8 mouse cellular contexts compared by ENCODE assay signal in the genomic region with DNA sequence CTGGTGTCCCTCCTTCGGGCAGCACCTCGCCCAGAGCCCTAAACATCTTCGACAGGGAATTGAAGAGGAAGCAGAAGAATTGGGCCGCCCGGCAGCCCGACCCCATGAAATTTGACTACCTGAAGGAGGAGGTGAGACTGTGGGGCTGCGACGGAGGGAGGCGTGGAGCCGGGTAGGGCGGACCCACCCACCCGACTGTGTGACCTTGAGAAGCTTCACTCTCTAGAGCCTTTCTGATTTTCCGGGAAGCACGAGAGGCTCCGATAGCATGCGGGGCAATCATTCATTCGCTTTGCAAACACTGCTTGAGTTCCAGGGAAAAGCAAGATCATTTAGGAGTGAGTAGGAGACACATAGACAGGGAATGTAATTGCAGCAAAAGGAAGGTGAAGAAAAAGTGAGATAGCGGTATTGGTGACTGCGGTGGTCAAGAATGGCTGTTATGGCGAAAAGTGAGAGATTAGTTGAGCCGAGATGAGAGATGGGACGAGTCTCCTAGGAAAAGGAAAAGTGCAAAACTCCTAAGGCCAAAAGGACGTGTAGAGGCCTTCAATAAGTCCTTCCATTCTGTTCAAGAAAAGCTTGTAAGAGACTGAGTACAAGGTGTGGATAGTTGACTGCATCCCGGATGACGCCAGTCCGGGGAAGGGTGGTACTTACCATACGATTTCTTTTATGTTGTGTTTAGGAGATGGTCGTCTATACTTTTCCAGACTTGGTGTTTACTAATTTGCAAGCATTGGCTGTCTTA. TPM values are rescaled to one million over a fixed set of nuclear protein-coding genes. Genes with fewer than 3 reads are reported as not detected.
DNase-seq lines count a peak whose midpoint lies in the region; ATAC-seq and TF ChIP-seq lines count a peak whose summit lies in the region.

No protein-coding gene starts in this region.

- peaks cover 2% of the 10 kb centered on the region; the same call in 1 of the 2 replicates for H3K4me1 ChIP-seq in cortical plate, adult 2 months (ENCODE audit: control insufficient read depth, insufficient read depth, low read length)
- peaks cover 27% of the 10 kb centered on the region for H3K4me1 ChIP-seq in hindbrain, embryonic 15.5 days (replicated peaks)
- H3K4me1 ChIP-seq in midbrain, embryonic 10.5 days = peaks cover 23% of the 10 kb centered on the region

- peaks cover 68% of the 10 kb centered on the region for H3K79me2 ChIP-seq in C2C12 (ENCODE audit: control insufficient read depth, insufficient read depth)

- no peaks in the 10 kb centered on the region for H3K27me3 ChIP-seq in C2C12 (ENCODE audit: control insufficient read depth, insufficient read depth, insufficient read length)
- H3K27me3 ChIP-seq in hindbrain, embryonic 15.5 days = no peaks in the 10 kb centered on the region
- H3K27me3 ChIP-seq in midbrain, embryonic 10.5 days (ENCODE audit: low read depth, poor library complexity, severe bottlenecking) = no peaks in the 10 kb centered on the region

- DNase-seq in frontal cortex, postnatal 14 days (ENCODE audit: low spot score in 2 of 2) = no peak
- no peak for DNase-seq in midbrain, embryonic 10.5 days (ENCODE audit: low spot score)
- no peak for DNase-seq in testis, postnatal 14 days (ENCODE audit: low spot score)
- DNase-seq in gastrocnemius, postnatal 4 days (ENCODE audit: low spot score in 2 of 2) = no peak

- ATAC-seq in frontal cortex, adult (ENCODE audit: low TSS enrichment) = peak; percentile 76
- ATAC-seq in hindbrain, embryonic 15.5 days (ENCODE audit: low FRiP score, low read depth) = peak; percentile 88

- H3K79me3 ChIP-seq in C2C12 (ENCODE audit: low read depth) = peaks cover 49% of the 10 kb centered on the region

- peak overlapping the region; percentile 75 for H3ac ChIP-seq in C2C12 (ENCODE audit: control insufficient read depth, insufficient read length, low read depth)

- TF ChIP-seq CTCF in C2C12 (IDR thresholded peaks at IDR 0.05; ENCODE audit: control insufficient read depth, insufficient read depth, insufficient read length) = no peak
- TF ChIP-seq CTCF in cortical plate, adult 2 months (IDR thresholded peaks at IDR 0.05; ENCODE audit: extremely low read depth, insufficient read depth, low read length) = no peak

- H3K9ac ChIP-seq in hindbrain, embryonic 15.5 days = peak overlapping the region; percentile 68

- H3K27ac ChIP-seq in cortical plate, adult 2 months (ENCODE audit: insufficient read depth, low read length) = peak overlapping the region; percentile 11; the same call in 1 of the 2 replicates
- H3K27ac ChIP-seq in hindbrain, embryonic 15.5 days (replicated peaks) = peak overlapping the region; percentile 76
- peak overlapping the region; percentile 89 for H3K27ac ChIP-seq in midbrain, embryonic 10.5 days (replicated peaks)

- H3K36me3 ChIP-seq in C2C12 (ENCODE audit: control insufficient read depth, insufficient read depth) = peaks cover 32% of the 10 kb centered on the region
- peaks cover 19% of the 10 kb centered on the region for H3K36me3 ChIP-seq in hindbrain, embryonic 15.5 days
- H3K36me3 ChIP-seq in midbrain, embryonic 10.5 days = peaks cover 32% of the 10 kb centered on the region

- H3K9me3 ChIP-seq in hindbrain, embryonic 15.5 days = no peaks in the 10 kb centered on the region
- no peaks in the 10 kb centered on the region for H3K9me3 ChIP-seq in midbrain, embryonic 10.5 days (replicated peaks)

- TF ChIP-seq POLR2A in cortical plate, adult 2 months (IDR thresholded peaks at IDR 0.05; ENCODE audit: extremely low read depth, insufficient read depth, low read length) = no peak

- WGBS in hindbrain, embryonic 15.5 days = 8% methylated on average over 28 of the region's 28 CpGs
- 7% methylated on average over 28 of the region's 28 CpGs for WGBS in midbrain, embryonic 10.5 days

- peak overlapping the region; percentile 91 for H3K4me2 ChIP-seq in hindbrain, embryonic 15.5 days

- H3K4me3 ChIP-seq in C2C12 (ENCODE audit: insufficient read depth, poor library complexity, severe bottlenecking) = peak overlapping the region; percentile 98
- peak overlapping the region; percentile 61 for H3K4me3 ChIP-seq in cortical plate, adult 2 months (ENCODE audit: insufficient read depth, low read length)
- peak overlapping the region; percentile 70 for H3K4me3 ChIP-seq in hindbrain, embryonic 15.5 days
- H3K4me3 ChIP-seq in midbrain, embryonic 10.5 days = peak overlapping the region; percentile 88

TF ChIP-seq in C2C12, 6 proteins besides CTCF, POLR2A, EP300 and RAD21:
- TF ChIP-seq USF1 (IDR thresholded peaks at IDR 0.05; ENCODE audit: low read depth) = no peak
- no peak for TF ChIP-seq CEBPB (IDR thresholded peaks at IDR 0.05; ENCODE audit: low read depth)
- no peak for TF ChIP-seq FOSL1 (IDR thresholded peaks at IDR 0.05; ENCODE audit: insufficient read depth, low read length, poor library complexity, severe bottlenecking)
- TF ChIP-seq MYOG (IDR thresholded peaks at IDR 0.05; ENCODE audit: control insufficient read depth, extremely low read depth, insufficient read length) = no peak
- TF ChIP-seq MAX (IDR thresholded peaks at IDR 0.05) = no peak
- no peak for TF ChIP-seq MYOD1 (IDR thresholded peaks at IDR 0.05; ENCODE audit: control insufficient read depth, insufficient read length, low read depth)
TF ChIP-seq in C2C12: peak in this region for 0.

RNA-seq across cellular contexts. Expression of gene Ndufaf5, which starts 0.5 kb away (rescaled TPM):
- polyA plus RNA-seq in C2C12 (2012; fragmentation: generic; extraction: Trizol) = 18.9 TPM
- polyA plus RNA-seq in cortical plate, adult 2 months (2012; rRNA removed) = 37.3 and 39.7 TPM in 2 replicates
- polyA plus RNA-seq in hindbrain, embryonic 15.5 days (2015; fragmentation: Nextera tagmentation; extraction: Ambion mirVana) = 56.3 and 58.4 TPM in 2 replicates
- 26.8 and 29.0 TPM in 2 replicates for polyA plus RNA-seq in midbrain, embryonic 10.5 days (2016; fragmentation: Nextera tagmentation; extraction: Ambion mirVana)
- 10 to 100 TPM; 23.5 to 25.4 TPM for total RNA-seq in gastrocnemius, postnatal 4 days (2021)

RNA-seq across cellular contexts. Expression of gene Esf1, which starts 0.6 kb away (rescaled TPM):
- 5.0 TPM for polyA plus RNA-seq in C2C12 (2012; fragmentation: generic; extraction: Trizol)
- polyA plus RNA-seq in cortical plate, adult 2 months (2012; rRNA removed) = 12.6 and 13.0 TPM in 2 replicates
- polyA plus RNA-seq in hindbrain, embryonic 15.5 days (2015; fragmentation: Nextera tagmentation; extraction: Ambion mirVana) = 16.8 and 16.9 TPM in 2 replicates
- 26.9 and 28.3 TPM in 2 replicates for polyA plus RNA-seq in midbrain, embryonic 10.5 days (2016; fragmentation: Nextera tagmentation; extraction: Ambion mirVana)
- total RNA-seq in gastrocnemius, postnatal 4 days (2021) = 10 to 100 TPM; 16.9 to 20.6 TPM

RNA-seq across cellular contexts. Expression of gene Gm17374, which starts 19.1 kb away (rescaled TPM):
- not detected for polyA plus RNA-seq in C2C12 (2012; fragmentation: generic; extraction: Trizol)
- polyA plus RNA-seq in cortical plate, adult 2 months (2012; rRNA removed) = not detected in 2 replicates
- not detected in 2 replicates for polyA plus RNA-seq in hindbrain, embryonic 15.5 days (2015; fragmentation: Nextera tagmentation; extraction: Ambion mirVana)
- not detected in 2 replicates for polyA plus RNA-seq in midbrain, embryonic 10.5 days (2016; fragmentation: Nextera tagmentation; extraction: Ambion mirVana)
- not detected for total RNA-seq in gastrocnemius, postnatal 4 days (2021)

Comparison
In these comparisons a context has a peak if more than half of its experiments do, and no peak if none do; other contexts are left out.
1. H3K27ac ChIP-seq: peak in every context shown above with its lines; median percentile 89 in midbrain, embryonic 10.5 days; 76 in hindbrain, embryonic 15.5 days; 11 in cortical plate, adult 2 months.